Mouse (Mus musculus) heart, embryonic 11.5 days (tissue): ENCODE measurements around the gene Rfx8. TPM values are rescaled to one million over a fixed set of nuclear protein-coding genes. Genes with fewer than 3 reads are reported as not detected.

Experiments used
- ATAC-seq: fragments of 200-750 bp; cut with Nextera tagmentation; replicated peaks from 2 replicates; pipeline ENCODE4 v1.8.0; 2017; ENCODE audit warnings: moderate library complexity; ENCODE audit not compliant: insufficient number of reproducible peaks, low FRiP score, low TSS enrichment
- H3K27ac ChIP-seq: fragments of 300-500 bp; sonication (generic); 2 replicates; pipeline ENCODE4 v1.5.1; 2014; ENCODE audit warnings: mild to moderate bottlenecking, low read depth, low read length
- H3K27me3 ChIP-seq: fragments of 300-500 bp; sonication (generic); 2 replicates; pipeline ENCODE4 v1.6.1; 2014; ENCODE audit warnings: mild to moderate bottlenecking, low read length, mixed read lengths; ENCODE audit not compliant: control insufficient read depth, insufficient read depth
- H3K36me3 ChIP-seq: fragments of 300-500 bp; sonication (generic); 2 replicates; pipeline ENCODE4 v1.6.1; 2014; ENCODE audit warnings: mild to moderate bottlenecking, low read length, moderate library complexity, mixed read lengths; ENCODE audit not compliant: control insufficient read depth, insufficient read depth
- H3K4me1 ChIP-seq: fragments of 300-500 bp; sonication (generic); 2 replicates; pipeline ENCODE4 v1.6.1; 2014; ENCODE audit warnings: low read length; ENCODE audit not compliant: control insufficient read depth, insufficient read depth
- H3K4me2 ChIP-seq: fragments of 300-500 bp; sonication (generic); 2 replicates; pipeline ENCODE4 v1.6.1; 2014; ENCODE audit warnings: mild to moderate bottlenecking, moderate library complexity
- H3K4me3 ChIP-seq: fragments of 300-500 bp; sonication (generic); 2 replicates; pipeline ENCODE4 v1.5.1; 2014; ENCODE audit warnings: low read depth, low read length
- H3K9ac ChIP-seq: fragments of 300-500 bp; sonication (generic); 2 replicates; pipeline ENCODE4 v1.6.1; 2014; ENCODE audit warnings: mild to moderate bottlenecking, low read depth, low read length, moderate library complexity
- H3K9me3 ChIP-seq: fragments of 300-500 bp; sonication (generic); replicated peaks from 2 replicates; pipeline ENCODE4 v1.6.1; 2016; ENCODE audit warnings: low read length; ENCODE audit not compliant: control insufficient read depth
- WGBS: fragments of 180-500 bp; shearing (Covaris S2); extraction: QIAGEN DNeasy Blood & Tissue Kit; methylation state at CpG from one replicate; pipeline ENCODE4 v1.1.7; 2014; ENCODE audit not compliant: insufficient replicate concordance; 5-methylcytosine and 5-hydroxymethylcytosine counted together
- polyA plus RNA-seq: library from polyadenylated mRNA; unstranded; fragments of >200 nt; fragmentation: Nextera tagmentation; extraction: Ambion mirVana; gene quantifications from 2 replicates; pipeline ENCODE4 v1.2.1, GENCODE M21; 2014

The Rfx8 gene
- polyA plus RNA-seq, 1 experiment from 2014 or later: 0.74 TPM

DNA sequence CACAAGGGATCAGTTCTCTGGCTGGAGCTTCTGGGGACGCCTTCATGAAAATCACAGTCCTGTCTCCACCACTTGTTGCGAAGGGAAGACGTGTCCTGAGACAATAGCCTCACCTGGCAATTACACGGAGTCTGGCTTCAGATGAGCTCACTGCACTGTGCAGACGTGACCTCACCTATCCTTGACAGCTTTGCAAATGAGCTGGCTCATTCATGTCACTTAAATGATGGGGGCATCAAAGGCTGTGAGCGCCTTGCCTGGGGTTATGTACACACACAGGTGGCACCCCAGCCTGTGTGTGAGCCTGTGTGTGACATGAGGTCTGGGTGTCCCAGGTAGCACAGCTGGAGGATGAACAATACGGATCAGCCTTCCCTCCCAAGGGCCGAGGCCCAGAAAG, 41.9 kb downstream of the Rfx8 start:
- no peak overlapping the region for H3K4me2 ChIP-seq
- no peak for ATAC-seq
- WGBS: 70% methylated on average over 8 of the region's 8 CpGs
- no peaks in the 10 kb centered on the region for H3K4me1 ChIP-seq
- no peak overlapping the region for H3K9ac ChIP-seq
- no peaks in the 10 kb centered on the region for H3K36me3 ChIP-seq
- H3K4me3 ChIP-seq: no peak overlapping the region
- H3K9me3 ChIP-seq: no peaks in the 10 kb centered on the region
- H3K27me3 ChIP-seq: no peaks in the 10 kb centered on the region
- H3K27ac ChIP-seq: no peak overlapping the region

DNA sequence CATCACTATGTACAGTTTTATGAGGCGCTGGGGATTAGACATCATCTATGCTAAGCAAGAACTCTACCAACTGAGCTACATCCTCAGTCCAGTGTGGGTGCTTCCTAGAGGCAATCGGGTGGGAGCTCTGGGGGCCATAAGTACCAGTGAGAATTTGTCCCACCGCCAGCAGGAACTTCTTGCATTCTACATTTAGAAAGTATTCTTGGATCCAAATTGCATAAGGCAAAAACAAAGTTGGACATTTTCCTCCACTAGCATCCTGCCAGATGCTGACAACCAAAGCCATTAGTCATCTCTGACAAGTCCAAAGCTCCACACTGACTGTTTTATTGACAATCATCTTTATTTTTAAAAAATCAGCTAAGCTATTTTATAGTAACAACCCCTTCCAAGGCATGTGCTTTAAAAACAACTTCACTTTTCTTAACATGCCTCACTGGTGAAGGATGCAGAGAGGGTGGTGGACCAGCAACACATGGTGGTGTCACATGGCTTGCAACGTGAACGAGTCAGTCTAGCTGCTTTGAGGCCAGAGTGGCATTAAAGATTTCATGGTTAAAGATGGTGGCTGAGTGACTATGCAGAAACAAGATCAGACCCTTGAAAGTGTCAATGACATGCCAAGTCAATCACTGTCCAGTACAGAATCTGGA, 44.4 kb downstream of the Rfx8 start:
- Histone ChIP-seq H3K4me2 (no peak overlapping the region), H3K27ac (no peak overlapping the region), H3K4me1 (no peaks in the 10 kb centered on the region), H3K27me3 (no peaks in the 10 kb centered on the region), H3K36me3 (no peaks in the 10 kb centered on the region), H3K9me3 (no peaks in the 10 kb centered on the region), H3K4me3 (no peak overlapping the region), H3K9ac (no peak overlapping the region)
- 84% methylated on average over 5 of the region's 5 CpGs for WGBS
- no peak for ATAC-seq

DNA sequence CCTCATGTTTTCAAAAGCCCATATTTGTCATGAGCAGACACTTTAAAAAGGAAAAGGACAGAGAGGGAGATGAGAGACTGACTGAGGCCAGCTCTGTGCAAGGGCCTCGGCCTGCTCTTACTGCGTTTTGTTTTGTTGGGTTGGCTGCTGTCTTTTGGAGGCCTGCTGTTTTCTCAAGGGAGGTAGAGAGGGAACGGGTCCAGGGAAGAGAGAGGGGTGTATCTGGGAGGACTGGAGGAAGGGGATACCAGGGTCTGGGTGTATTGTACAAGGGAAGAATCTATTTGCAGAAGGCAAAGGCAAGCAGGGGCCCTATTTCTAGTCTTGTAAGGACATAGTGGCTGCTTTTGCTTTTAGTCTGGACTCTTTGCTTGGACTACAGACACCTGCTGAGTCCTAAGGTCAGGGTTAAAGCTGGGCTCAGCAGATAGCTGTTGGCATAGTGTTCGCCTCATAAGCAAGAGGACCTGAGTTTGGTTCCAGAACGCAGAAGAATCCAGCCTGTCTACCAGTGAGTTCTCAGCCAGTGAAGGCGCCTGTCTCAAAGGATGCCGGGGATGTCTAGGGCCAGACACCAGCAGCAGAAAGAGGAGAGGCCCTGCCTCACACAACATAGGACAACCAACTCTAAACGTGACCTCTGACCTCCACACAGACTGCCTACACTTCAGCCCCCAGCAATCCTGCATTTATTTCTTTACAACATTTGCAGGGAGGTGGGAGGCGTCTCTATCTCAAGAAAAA, 48.3 kb downstream of the Rfx8 start:
- Histone ChIP-seq H3K4me1 (no peaks in the 10 kb centered on the region), H3K27ac (peak overlapping the region; percentile 15; the same call in 1 of the 2 replicates), H3K4me3 (no peak overlapping the region), H3K9ac (no peak overlapping the region), H3K27me3 (no peaks in the 10 kb centered on the region), H3K36me3 (no peaks in the 10 kb centered on the region), H3K9me3 (peaks cover 3% of the 10 kb centered on the region; the same call in 1 of the 2 replicates), H3K4me2 (no peak overlapping the region)
- ATAC-seq: no peak
- 72% methylated on average over 9 of the region's 9 CpGs for WGBS

DNA sequence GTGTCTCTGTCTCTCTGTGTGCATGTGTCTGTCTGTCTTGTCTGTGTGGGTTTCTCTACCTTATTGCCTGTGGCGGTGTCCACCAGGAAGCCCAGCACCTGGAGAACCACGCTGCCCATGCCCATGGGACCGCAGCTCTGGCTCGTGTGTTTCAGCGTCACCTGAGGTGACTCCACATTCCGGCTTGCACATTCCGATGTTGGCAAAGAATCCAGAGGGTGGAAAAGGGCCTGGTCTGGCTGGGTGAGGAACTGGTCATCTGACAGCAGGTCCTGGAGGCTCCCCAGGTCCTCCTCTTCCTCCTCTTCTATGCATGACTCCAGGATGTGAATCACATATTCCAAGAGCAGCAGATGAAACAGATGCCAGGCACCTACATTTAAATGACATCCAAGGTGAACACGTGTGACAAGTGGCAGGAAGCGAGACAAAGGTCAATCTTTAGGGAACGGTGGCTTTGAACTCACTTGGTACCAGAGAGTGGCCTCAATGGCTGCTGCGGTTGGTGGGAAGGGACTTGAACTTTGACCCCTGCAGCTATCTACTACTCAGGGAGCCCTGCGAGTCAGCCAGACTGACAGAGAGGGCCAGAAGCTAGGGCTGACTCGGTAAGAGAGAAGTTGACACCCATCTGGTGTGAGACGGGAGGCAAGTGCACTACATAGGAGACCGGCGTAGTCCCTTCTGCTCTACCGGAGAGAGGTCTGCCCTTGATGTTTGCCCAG, 50.4 kb downstream of the Rfx8 start:
- Histone ChIP-seq H3K4me2 (no peak overlapping the region), H3K9me3 (peaks cover 3% of the 10 kb centered on the region; the same call in 1 of the 2 replicates), H3K4me3 (no peak overlapping the region), H3K9ac (no peak overlapping the region), H3K27ac (no peak overlapping the region), H3K27me3 (0 out of 2 replicates have a peak, but pooled peaks cover 2% of the 10 kb centered on the region), H3K36me3 (no peaks in the 10 kb centered on the region), H3K4me1 (no peaks in the 10 kb centered on the region)
- ATAC-seq: no peak
- 80% methylated on average over 17 of the region's 17 CpGs for WGBS

DNA sequence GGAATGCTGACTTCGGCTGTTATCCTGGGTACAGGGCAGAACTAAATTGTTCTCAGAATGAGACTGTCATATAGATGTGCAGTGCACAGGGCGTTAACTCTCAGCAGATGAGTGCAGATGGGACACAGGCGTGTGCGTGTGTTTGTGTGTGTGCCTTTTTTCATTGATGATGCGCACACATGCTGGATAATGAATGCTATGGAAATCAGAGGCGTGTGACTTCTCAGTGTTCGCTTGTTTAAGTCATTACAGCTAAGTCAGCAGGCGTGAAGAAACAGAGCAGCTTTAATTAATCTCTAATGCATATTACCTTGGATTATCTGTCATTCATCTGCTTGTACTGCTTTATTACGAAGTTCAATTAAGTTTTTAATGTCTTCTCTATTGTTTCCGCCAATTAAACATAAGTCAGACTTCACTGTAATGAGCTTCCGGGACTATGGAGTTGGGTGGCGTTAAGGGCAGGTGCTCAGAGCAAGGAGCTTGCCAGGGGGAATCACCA, 54.0 kb downstream of the Rfx8 start:
- Histone ChIP-seq H3K36me3 (no peaks in the 10 kb centered on the region), H3K27ac (no peak overlapping the region), H3K27me3 (0 out of 2 replicates have a peak, but pooled peaks cover 2% of the 10 kb centered on the region), H3K9me3 (peaks cover 3% of the 10 kb centered on the region; the same call in 1 of the 2 replicates), H3K9ac (no peak overlapping the region), H3K4me2 (no peak overlapping the region), H3K4me1 (no peaks in the 10 kb centered on the region), H3K4me3 (no peak overlapping the region)
- no peak for ATAC-seq
- 83% methylated on average over 12 of the region's 12 CpGs for WGBS

DNA sequence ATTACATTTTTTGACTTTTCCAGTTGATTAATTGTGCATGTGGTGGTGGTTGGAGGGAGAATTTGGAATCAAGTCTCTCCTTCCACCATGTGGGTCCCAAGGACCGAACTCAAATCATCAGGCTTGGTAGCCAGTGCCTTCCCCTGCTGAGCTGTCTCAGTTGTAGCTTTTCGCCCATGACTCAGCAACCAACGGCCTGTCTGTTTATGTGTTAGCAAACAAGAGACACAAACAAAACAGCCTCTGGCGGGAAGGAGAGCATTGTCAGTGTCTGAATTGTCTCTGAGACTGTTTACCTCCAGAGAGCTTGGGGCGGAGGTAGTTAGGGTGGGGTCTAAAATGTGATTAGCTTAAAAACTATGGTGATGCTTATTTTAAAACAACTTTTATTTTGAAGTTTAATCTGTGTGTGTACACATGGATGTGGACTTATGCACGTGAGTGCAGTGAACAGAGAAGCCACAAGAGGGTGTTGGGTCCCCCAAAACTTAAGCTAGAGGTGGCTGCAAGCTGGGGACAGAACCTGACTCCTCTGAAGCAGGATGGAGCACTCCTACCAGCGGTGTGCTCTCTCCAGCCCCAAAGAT, 56.7 kb downstream of the Rfx8 start:
- ATAC-seq: no peak

DNA sequence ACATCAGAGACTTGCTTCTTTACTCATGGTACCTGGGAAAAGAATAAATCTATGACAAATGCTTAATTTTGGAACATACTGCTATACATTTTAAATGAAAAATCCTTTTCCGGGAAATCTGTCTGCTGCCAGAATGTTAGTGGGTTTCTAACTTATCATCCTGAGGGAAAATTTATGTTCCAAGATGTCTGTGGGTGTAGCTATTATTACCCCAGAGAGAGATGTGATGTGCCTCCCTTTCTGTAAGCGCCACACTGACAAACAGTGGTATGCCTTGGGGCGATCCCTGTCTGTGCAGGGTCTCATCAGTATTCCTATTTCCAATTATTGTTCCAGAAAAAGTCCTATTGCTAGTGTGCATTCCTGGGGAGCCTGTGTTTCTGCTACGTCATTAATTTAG, 57.7 kb downstream of the Rfx8 start:
- Histone ChIP-seq H3K36me3 (no peaks in the 10 kb centered on the region), H3K27me3 (0 out of 2 replicates have a peak, but pooled peaks cover 2% of the 10 kb centered on the region), H3K9ac (no peak overlapping the region), H3K27ac (no peak overlapping the region), H3K4me3 (no peak overlapping the region), H3K4me1 (no peaks in the 10 kb centered on the region), H3K9me3 (peaks cover 2% of the 10 kb centered on the region; the same call in 1 of the 2 replicates), H3K4me2 (no peak overlapping the region)
- ATAC-seq: no peak
- 80% methylated on average over 4 of the region's 4 CpGs for WGBS

More for the DNA sequence above, 56.7 kb downstream of the Rfx8 start:
- no peak overlapping the region for H3K9ac ChIP-seq
- no peak overlapping the region for H3K4me3 ChIP-seq
- 80% methylated on average over 7 of the region's 7 CpGs for WGBS
- H3K9me3 ChIP-seq: no peaks in the 10 kb centered on the region
- 0 out of 2 replicates have a peak, but pooled peaks cover 2% of the 10 kb centered on the region for H3K27me3 ChIP-seq
- H3K36me3 ChIP-seq: no peaks in the 10 kb centered on the region
- H3K4me2 ChIP-seq: no peak overlapping the region
- no peaks in the 10 kb centered on the region for H3K4me1 ChIP-seq
- no peak overlapping the region for H3K27ac ChIP-seq

DNA sequence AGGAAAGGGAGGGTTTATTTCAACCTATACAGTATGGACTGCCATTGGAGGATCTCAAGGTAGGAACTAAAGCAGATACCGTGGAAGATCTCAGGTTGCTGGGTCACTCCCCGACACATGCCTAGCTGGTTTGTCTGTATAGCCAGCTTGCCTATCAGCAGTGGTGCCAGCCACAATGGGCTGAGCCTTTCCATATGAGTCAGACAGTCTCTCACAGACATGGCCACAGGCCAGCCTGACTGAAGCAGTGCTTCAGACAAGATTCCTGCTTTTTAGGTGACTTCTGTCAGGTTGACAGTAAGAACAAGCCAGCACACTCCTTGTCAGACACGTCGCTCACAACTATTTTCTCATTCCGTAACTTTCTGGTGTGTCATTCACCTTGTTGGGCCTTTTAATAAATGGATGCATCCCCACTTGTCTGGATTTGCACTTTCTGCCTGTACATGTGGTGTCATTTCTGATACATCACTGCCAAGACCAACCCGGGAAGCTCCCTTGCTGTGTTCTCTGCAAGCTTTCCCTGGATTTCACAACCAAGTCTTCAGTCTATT, 63.7 kb downstream of the Rfx8 start:
- Histone ChIP-seq H3K9me3 (peaks cover 2% of the 10 kb centered on the region; the same call in 1 of the 2 replicates), H3K4me1 (no peaks in the 10 kb centered on the region), H3K27me3 (0 out of 2 replicates have a peak, but pooled peaks cover 3% of the 10 kb centered on the region), H3K9ac (no peak overlapping the region), H3K4me3 (no peak overlapping the region), H3K36me3 (no peaks in the 10 kb centered on the region), H3K27ac (no peak overlapping the region), H3K4me2 (no peak overlapping the region)
- no peak for ATAC-seq
- 70% methylated on average over 6 of the region's 6 CpGs for WGBS
